Mouse (Mus musculus) liver, adult 2 months (tissue): ENCODE measurements around the gene Tspan8.
A peak's percentile ranks its signal among the peaks of the same experiment; 100 is the strongest.

ENCODE experiments used
- CTCF ChIP-seq: fragments of 200-500 bp; IDR thresholded peaks from 2 replicates; pipeline ENCODE4 v1.5.1; 2011; ENCODE audit warnings: low read depth, low read length, control low read depth
- POLR2A ChIP-seq: fragments of 200-500 bp; IDR thresholded peaks from 2 replicates; pipeline ENCODE4 v1.6.1; 2011; ENCODE audit warnings: low read length, control low read depth; ENCODE audit not compliant: insufficient read depth; ENCODE audit errors: extremely low read depth

GRCm38 (mm10) chr10:115778624-115779023 is 38.0 kb upstream of the Tspan8 start:
- TF ChIP-seq POLR2A = no peak
- peak; percentile 60 for TF ChIP-seq CTCF
